Mouse (Mus musculus) liver, embryonic 14.5 days (tissue): Measurements from ENCODE around the gene Kcnh2.

Experiments used
- CTCF ChIP-seq: IDR thresholded peaks from 2 replicates; pipeline ENCODE4 v1.5.1; 2016; ENCODE audit warnings: antibody characterized with exemption, low read depth, control low read depth
- EP300 ChIP-seq: IDR thresholded peaks from 2 replicates; pipeline ENCODE4 v1.6.1; 2016; ENCODE audit warnings: antibody characterized with exemption, low read depth

DNA sequence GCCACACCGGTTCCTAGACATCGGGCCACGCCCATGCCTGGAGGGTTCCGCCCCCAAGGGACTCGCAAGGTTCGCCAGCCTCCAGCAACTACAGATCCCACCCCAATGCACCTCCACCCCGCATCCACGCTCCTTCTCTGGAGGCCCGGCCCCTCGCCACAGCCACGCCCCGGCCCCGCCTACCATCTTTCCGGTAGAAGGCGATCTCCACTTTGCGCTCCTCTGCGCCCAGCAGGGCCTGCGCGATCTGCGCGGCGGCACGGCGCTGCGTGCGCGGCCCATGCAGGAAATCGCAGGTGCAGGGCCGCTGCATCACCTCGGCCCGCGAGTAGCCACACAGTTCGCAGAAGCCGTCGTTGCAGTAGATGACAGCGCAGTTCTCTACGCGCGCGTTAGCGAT is 3.3 kb downstream of the Kcnh2 start:
- TF ChIP-seq CTCF = no peak
- TF ChIP-seq EP300 = no peak
